Mouse (Mus musculus) layer of hippocampus, adult 9-10 months (tissue): ENCODE data around the gene Mpc1.
A peak's percentile ranks its signal among the peaks of the same experiment; 100 is the strongest.
"Not testable (repeated sequence)": the region's sequence is repeated elsewhere in the genome, so short reads cannot be mapped to it uniquely, and the experiment has no call there.

ENCODE experiments used
- DNase-seq: peaks from one replicate; pipeline ENCODE4 v3.0.0; 2022; ENCODE audit warnings: low spot score

Gene Mpc1

DNA sequence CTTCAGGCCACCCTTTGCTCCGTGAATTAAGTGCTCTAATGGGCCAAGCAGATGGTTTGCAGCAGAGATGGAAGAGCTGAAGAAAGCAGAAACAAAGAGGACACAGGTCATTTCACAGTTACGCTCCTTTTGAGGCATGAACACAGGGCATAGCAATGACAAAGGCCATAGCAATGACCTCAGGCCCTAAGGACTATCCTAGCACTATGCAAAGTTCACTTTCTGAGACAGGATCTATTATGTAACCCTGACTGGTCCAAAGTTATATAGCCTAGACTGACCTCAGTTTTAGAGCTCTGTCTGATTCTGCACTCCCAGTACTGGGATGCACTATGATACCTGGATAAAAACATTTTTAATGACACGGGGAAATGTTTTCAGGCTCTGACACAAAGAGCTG is 4.3 kb upstream of the Mpc1 start:
- no peak for DNase-seq

DNA sequence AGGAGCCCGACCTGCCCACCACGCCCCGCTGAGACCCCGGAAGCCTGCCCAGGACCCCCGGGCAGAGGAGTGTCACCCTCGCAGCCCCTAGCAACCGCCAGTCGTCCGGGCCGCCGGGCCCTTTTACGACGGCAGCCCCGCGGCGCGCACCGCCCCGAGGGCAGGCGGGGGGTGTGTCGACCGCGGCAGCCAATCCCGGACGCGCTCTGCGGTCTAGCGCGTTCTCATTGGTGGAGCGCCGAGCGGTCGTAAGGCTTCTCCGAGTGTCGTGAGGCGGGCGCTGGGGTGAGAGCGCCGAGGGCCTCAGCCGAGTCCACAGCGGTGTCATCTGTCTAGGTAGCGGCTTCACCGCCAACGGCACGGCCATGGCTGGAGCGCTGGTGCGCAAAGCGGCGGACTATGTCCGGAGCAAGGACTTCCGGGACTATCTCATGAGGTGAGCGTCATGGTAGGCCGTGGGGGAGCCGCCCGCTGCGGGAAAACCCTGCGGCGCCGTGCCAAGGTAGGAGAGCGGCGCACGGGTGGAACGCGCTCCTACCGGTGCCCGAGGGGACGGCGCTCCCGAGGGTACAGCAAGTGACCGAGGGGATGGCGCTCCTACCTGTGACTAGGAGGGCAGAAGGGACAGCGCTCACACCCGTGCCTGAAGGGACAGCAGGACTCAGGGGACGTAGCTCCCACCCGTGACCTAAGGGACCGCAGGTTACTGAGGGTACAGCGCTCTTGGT is 986 bp downstream of the Mpc1 start:
- peak; percentile 86 for DNase-seq

DNA sequence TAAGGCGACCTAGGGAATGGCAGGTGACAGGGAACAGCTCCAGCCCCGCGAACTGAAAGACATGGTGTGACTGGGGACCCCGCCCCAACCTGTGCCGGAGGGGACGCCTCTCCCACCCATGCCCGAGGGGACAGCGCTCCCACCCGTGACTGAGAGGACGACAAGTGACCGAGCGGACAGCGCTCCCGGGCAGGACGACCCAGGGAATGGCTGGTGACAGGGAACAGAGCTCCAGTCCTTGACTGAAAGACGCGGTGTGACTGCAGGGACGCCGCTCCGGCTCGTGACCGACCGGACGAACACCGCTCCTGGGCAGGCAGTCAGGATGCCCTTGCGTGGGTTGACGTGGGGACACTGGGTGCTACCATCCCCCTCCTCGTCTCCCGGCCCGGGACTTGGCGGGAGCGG is 1.6 kb downstream of the Mpc1 start:
- no peak for DNase-seq

DNA sequence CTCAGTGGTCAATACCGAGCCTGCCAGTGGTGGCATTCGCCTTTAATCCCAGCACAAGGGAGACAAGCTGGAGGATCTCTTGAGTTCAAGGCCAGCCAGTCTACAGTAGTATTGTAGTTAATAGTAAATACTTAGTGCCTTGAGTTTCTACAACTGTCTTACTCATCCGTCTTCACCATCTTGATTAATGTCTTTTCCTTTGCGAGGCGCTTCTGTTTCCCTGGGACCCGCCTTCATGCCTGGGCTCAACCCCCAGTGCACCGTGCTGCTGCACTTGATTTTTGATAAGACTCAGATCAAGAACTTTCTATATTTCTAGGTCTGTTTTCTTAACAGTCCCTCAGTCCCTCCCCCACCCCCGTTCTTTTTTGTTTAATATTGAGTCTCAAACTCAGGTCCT is 2.4 kb downstream of the Mpc1 start:
- DNase-seq, result no peak

DNA sequence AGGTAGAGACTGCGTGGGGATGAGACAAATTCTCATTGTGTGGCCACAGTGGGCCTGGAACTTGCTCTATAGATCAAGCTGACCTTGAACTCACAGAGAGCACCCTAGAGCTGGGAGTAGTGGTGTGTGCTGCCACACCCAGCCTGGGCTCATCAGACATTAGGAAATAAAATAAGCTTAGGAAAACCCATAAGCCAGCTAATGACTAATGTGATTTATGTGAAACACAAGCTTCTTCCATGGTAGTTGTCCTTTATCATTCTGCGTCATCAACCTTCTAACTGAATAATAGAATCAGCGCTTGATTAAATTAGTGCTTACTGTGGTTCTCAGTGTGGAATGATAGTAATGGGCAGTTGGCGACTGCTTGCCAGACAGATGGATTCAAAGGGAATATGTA is 4.3 kb downstream of the Mpc1 start:
- no peak for DNase-seq

DNA sequence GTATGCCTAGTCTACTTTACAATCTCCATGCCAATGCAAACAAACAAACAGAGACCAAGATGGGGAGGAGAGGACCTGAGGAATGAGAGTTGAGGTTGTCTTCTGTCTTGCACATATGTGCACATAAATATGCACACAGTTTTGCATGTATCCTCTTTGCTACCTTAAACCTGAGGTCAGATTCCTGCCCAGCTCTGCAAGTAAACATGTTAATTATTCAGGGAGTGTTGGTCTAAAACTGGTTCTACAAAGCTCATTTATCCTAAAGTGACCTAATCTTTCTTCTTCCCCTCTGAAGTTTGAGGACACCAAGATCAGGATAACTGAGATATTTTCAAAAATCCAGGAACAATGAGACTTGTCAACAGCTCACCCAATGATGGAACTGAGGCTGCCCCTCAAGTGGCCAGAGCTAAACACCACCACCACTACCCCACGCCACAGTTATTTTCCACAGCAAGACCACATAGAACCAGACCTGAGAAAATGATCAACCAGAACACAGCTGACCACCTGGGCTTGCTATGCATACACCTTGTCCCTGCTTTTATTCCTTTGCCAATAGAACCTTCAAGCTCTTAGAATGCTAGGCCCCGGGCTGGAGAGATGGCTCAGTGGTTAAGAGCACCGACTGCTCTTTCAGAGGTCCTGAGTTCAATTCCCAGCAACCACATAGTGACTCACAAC is 7.4 kb downstream of the Mpc1 start:
- no peak for DNase-seq

DNA sequence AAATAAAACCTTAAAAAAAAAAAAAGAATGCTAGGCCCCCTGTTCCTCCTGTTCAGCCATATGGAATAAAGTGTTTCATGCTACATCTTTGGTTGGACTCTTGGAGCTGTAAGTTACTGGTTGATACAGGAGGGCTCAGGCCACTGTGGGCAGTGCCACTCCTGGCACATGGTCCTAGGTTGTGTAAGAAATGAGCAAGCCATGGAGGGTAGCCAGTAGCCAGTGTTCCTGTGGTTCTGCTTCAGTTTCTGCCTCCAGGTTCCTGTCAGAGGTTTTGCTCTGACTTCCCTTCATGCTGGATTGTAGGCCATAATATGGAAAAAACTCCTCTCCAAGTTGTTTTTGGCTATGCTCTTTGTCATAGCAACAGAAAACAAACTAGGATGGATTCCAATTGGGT is 8.0 kb downstream of the Mpc1 start:
- DNase-seq, result no peak

DNA sequence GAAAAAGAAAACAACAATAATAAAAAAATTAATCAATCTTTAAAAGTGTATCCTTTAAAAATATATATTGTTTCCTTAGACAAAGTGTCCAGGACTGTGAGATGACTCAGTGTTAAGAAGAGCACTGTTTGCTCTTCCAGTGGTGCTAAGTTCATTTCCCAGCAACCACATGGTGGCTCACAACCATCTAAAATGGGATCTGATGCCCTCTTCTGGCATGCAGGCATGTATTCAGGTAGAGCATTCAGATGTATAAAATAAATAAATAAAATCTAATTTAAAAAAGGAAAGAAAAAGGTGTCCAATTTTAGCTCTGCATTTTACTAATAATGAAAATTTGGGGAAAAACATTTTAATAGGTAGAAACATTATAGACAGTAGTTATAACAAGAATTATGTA is 13.1 kb downstream of the Mpc1 start:
- DNase-seq, result no peak

DNA sequence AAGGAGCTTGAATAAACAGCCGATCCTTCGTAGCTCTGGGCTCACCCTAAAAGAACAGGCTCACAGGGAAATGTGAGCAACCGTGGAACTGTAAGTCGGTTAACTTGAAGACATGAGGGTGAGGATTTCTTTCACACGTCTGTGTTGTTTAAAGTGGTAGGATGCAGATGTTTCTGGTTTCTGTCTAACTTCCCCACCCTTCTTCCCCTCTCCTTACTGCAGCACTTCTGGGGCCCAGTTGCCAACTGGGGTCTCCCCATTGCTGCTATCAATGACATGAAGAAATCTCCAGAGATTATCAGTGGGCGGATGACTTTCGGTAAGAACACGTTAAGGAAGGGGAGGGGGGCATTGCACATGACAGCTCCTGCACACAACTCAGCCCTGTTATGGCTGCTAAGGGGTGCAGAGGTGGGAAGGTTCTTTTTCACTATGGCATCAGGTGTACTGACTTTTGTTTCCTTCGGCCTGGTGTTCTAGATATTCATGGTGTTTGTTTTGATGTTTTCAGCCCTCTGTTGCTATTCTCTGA is 13.7 kb downstream of the Mpc1 start:
- DNase-seq, result no peak

DNA sequence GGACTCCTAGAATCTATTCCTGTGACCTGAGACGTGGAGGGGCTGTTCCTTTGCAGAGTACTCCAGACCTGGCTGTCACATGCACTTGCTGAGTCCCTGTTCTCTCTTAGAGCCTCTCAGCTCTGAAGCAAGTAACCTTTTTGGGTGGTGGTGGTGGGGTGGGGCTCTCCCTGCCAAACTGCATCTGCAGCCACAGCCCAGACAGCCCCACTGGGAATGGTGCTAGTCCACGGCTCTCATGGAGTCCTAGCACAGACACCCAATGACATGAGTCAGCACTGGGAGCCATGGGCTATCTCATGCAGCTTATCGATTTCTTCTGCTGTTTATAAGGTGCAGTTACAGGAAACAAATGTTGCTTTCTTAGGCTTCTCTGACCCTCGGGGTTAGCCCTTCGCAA is 15.0 kb downstream of the Mpc1 start:
- DNase-seq, result no peak

DNA sequence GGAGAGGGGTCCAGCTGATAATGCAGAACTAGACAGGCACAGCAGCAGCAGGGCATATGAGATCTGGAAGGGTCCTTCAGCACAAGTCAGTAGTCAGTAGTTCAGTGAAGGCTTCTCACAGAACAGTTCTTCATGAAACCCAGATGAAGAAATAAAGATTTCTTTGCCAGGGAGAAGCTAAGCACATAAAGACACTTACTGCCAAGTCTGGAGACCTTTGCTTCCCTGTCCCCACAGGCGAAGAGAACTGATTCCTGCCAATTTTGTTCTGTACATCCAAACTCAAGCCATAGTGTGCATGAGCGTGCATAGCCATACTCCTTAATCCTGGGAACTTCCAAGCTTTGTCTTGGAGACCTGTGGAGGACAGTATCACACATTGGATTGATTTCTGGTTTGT is 15.6 kb downstream of the Mpc1 start:
- no peak for DNase-seq

DNA sequence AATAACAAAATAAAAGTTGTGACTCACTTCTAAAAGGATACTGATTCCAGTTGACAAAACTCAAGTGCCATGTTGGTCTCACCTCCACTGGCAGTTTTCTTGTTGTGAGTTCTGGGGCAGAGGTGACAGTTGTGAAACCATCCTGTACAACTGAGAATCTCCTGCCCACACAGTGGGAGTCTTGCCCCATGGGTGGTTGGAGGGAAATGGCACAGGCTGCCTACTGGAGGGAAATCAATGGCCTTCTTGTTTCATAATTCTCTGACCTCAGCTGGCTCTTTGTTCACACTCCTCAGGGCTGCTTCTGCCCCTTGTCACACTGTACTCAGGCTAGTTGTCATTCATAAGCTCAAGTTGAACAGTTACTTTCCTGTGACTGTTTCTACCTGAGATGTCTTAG is 16.8 kb downstream of the Mpc1 start:
- DNase-seq, result no peak

DNA sequence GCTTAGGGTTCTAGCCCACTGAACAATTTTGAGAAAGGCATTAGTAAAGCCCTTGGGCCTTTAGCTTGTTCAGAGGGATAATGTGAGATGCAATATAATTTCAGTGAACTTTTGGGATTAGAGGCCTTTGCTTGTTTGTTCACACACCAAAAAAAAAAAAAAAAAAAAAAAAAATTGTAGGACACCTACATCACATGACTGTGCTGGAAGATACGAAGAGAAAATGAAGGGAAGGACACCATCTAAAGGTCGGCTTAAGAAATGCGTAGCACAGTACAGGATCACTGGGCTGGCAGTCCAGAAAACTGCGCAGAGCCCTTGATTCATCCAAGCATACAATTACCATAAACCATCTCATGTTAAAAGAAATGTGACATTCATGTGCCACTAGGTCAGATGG is 18.8 kb downstream of the Mpc1 start:
- no peak for DNase-seq

DNA sequence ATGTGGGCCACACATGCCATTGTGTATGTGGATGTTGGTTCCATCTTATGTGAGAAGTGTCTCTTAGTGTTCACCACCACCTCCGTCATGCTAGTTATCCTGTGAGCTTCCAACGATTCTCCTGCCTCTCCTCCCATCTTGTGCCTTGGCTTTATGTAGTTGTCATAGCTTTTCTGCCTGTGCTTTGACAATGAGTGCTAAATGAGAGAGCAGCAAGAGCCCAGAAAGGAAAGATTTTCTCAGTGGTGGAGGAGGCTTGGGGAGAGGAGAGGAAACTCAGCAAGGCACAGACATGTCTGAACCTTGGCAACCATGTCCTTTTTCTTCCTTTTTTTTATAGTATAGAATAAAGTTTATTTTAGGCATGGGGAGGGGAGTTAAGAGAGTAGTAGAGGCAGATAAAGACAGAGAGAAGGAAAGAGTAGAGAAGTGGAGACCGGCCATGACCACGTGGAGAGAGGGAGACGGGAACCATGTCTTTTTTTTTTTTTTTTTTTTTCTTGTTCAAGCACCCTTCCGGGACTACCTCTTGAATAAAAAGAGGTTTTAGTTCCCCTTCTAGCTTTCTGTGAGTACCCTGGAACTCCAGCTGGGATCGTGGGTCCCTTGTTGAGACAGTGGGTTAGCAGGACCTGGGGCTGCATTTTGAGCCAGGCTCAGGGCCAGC is 20.2 kb downstream of the Mpc1 start:
- no peak for DNase-seq

DNA sequence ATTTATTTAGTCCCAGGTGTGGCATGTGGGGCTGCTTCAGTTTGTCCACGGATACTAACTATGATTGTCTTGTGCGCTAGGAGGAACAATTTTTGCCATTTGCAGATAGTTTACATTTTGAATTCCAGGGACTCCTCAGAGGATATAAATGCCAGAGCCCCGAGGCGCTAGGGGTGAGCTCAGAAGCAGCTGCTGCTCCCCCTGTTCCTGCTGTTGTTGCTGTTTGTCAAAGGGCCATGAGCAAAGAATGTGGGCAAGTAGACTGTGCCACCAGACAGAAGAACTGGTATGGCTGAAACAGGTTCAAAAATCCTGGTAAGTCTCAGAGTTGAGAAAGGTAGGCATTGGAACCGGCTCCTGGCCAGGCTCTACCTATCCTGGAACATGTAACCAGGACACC is 21.0 kb downstream of the Mpc1 start:
- DNase-seq, result no peak

DNA sequence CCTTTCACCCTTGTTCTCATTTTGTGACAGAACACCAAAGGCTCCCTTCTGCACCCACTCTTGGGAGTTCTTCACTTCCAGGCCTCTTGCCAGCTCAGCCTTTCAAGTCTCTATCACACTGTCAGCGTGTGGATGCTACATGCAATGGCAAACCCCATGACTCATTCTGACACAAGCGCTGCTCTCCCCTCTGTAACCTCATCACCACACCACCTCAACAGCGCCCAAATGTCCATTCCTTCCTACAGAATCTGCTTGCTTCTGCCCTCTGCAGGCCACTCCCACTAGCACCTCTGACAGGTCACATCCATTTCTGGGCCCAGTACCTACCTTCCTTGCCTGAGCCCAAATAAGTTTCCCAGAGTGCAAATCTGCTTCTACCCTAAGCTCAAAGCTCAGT is 23.1 kb downstream of the Mpc1 start:
- no peak for DNase-seq

DNA sequence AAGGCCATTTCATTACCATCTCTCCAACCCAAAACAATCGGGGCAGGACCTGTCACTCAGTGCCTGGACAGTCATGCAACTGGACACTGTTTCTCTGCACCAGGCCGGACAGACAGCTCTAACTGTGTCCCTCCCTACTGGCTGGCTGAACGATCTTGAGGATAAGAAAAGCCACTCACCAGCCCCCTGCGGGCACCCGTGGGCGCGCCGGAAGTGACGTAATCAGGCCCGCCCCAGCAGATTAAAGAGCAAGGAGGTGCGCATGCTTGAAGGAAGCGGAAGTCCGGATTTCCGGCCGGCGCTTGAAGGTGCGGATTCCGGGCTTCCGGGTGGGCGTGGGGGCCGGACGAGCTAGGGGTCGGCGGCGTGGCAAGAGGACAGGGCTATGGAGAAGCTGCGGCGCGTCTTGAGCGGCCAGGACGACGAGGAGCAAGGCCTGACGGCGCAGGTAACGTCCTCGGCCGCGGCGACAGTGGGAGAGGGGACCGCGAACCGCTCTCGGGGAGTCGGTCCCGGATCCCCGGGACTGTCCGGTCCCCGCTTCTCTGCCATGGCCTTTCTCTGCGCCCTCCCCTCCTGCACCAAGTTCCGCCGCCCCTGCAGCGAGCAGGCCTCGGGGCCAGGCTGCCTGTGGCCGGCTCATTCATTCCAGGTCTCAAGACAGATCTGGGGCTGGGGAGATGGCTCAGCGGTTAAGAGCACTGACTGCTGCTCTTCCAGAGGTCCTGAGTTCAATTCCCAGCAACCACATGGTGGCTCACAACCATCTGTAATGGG is 28.3 kb downstream of the Mpc1 start, which contains the start of gene Sft2d1:
Gene Sft2d1 (plus strand): TSS at position 265 of the 777 bp plus-strand sequence.
- peak; percentile 96 for DNase-seq

DNA sequence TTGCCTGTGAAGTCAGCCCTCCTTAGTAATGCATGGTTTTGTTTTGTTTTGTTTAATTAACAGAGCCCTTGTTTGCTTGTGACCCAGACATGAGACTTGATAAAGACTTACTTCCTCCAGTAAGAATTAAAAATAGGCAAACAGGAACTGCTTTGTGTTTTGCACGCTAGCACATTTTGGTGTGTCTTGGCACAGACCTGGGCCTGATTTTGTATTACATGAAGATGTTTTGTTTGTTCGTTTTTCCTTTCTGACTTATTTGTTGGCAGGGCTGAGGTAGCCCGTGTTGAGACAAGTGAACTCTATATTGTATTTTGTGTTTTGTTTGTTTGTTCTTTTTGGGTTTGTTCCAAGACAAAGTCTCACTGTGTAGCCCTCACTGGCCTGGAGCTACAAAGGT is 29.0 kb downstream of the Mpc1 start:
- DNase-seq, result no peak

DNA sequence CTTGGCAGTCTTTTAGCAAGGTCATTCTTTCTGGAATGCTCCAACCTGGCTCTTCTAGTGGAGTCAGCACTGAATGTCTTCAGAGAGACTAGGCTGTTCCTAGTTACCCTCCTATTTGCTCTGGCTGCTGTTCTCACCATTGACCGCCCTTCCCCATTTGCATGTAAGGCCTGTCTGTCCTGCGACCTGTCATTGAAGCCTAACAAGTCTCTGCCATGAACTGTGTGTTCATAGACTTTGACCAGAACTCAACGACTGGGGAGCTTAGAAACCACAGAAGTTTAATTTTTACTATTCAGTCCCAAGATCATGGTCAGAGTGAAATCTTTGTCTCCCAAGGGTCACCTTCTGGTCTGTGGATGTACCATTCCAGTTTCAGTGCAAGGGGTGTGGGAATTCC is 31.3 kb downstream of the Mpc1 start:
- DNase-seq, result no peak

DNA sequence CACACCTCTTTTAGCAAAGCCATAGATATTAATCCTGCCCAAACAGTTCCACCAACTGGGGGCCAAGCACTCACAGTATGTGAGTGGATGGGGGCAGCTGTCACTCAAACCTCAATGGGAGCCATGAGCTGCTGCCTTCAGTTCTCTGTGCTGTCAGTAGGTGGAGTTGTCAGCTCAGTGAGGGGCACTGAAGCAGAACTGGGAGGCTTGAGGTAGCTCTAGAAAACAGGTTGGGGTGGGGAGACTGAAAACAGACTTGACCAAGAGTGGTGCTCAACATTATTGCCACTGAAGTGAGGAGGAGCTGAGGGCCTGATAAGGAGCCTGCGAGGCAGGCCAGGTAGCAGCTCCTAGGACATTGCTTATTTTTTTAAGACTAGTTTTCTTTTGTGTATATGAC is 33.5 kb downstream of the Mpc1 start:
- no peak for DNase-seq

DNA sequence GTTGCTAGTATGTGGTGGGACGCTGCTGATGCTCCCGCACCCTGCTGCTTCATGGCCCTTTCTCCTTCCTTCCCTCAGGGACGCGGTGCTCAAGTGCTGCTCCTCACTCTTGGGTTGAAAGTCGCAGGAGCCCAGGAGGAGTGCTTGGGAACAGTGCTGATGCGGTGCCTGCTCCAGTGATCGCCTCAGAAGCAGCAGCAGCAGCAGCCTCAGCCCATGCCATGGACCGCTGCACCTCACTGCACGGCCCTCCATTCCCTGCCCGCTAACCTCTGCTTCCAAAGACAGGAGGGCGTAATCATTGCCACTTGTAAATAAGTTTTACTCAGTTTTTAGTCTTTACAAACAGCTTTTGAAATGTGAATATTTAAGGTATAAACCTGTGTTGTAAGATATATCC is 44.2 kb downstream of the Mpc1 start:
- not testable (repeated sequence) for DNase-seq

DNA sequence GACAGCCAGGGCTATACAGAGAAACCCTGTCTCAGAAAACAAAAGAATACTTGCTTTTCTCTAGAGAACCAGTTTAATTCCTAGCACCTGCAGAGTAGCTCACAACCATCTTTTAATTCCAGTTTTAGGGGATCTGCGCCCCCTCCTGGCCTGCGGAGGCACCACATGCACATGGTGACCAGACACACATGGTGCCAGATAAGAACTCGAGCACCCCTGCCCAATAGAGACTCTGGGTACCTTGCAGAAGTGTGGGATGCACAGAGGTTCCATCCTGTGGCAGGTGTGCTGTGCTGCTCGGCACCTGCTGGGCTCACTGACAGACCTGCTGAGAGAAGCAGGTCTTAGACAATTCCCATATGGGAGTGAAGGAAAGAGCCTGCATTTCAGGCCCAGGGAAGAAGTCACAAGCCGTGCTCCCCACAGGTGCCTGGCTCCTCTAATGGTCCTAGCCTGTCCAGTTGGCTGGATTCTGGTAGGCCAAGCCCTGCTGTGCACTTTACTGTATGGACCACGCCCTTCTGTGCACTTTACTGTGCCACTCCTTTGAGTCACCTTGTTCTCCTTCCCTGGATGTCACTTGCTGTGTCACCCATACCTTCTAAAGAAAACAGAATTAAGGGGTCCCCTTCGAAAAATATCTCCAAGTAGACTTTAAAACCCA is 45.9 kb downstream of the Mpc1 start:
- no peak for DNase-seq
